14 mouse cellular contexts compared by ENCODE assay signal in the genomic region with DNA sequence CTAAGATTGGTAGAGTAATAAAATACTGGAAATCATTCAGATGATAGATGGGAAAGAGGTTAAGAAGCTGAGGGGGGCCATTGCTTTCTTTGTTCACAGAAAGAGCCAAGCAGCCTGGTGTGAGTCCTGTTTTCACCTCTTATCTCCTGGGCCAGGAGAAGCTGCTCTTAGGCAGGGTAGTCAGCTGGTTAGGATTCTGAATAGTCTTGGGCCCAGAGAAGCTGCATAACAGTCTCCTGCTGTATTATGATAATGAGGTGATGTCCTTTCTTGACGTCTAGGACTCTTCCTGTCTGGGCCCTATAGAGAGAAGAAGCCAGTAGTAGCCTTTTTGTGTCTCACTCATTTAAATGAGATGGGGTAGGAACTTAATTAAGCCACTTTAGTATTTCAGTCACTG.
"Had no signal": no experiment of that assay in that cellular context is flagged by ENCODE, and none has a peak within 500 bp of the region (broad histone marks: within the 10 kb centered on the region; RNA-seq: fewer than 3 reads in every experiment).

No protein-coding gene starts in this region.

- H3K9ac ChIP-seq: lung, embryonic 15.5 days; midbrain, embryonic 13.5 days; midbrain, embryonic 15.5 days; neural tube, embryonic 12.5 days had no signal

- H3K4me3 ChIP-seq: lung, embryonic 15.5 days; megakaryocyte, embryonic 14.5 days; midbrain, embryonic 13.5 days; midbrain, embryonic 15.5 days; neural tube, embryonic 12.5 days had no signal

- H3K27me3 ChIP-seq: lung, embryonic 15.5 days; megakaryocyte, embryonic 14.5 days; midbrain, embryonic 13.5 days; midbrain, embryonic 15.5 days; neural tube, embryonic 12.5 days had no signal

- ATAC-seq: lung, postnatal 0 days; midbrain, embryonic 13.5 days; midbrain, embryonic 15.5 days had no signal

- H3K9me3 ChIP-seq: lung, embryonic 15.5 days; megakaryocyte, embryonic 14.5 days; midbrain, embryonic 13.5 days; midbrain, embryonic 15.5 days; neural tube, embryonic 12.5 days had no signal

- H3K36me3 ChIP-seq: lung, embryonic 15.5 days; midbrain, embryonic 13.5 days; midbrain, embryonic 15.5 days; neural tube, embryonic 12.5 days had no signal

- H3K27ac ChIP-seq: lung, embryonic 15.5 days; macrophage; midbrain, embryonic 13.5 days; midbrain, embryonic 15.5 days; neural tube, embryonic 12.5 days had no signal

- H3K4me2 ChIP-seq: lung, embryonic 15.5 days; midbrain, embryonic 13.5 days; midbrain, embryonic 15.5 days; neural tube, embryonic 12.5 days had no signal

- H3K4me1 ChIP-seq: lung, embryonic 15.5 days; megakaryocyte, embryonic 14.5 days; midbrain, embryonic 13.5 days; midbrain, embryonic 15.5 days; neural tube, embryonic 12.5 days had no signal

- DNase-seq: lung, adult 2 months; lung, postnatal 14 days; lung, postnatal 36 days; right cerebral cortex, postnatal 14 days; thymus, adult 18-20 months; thymus, postnatal 14 days; thymus, postnatal 36 days had no signal
